Mouse (Mus musculus) spleen, adult 2 months (tissue): Measurements from ENCODE around the gene Psma3.

ENCODE experiments used
- CTCF ChIP-seq: fragments of 200-500 bp; IDR thresholded peaks from 2 replicates; pipeline ENCODE4 v1.5.1; 2011; ENCODE audit warnings: mild to moderate bottlenecking, inconsistent platforms; ENCODE audit not compliant: insufficient read depth, insufficient read length, insufficient replicate concordance; ENCODE audit errors: extremely low read depth
- POLR2A ChIP-seq: fragments of 200-500 bp; IDR thresholded peaks from 2 replicates; pipeline ENCODE4 v1.6.1; 2011; ENCODE audit warnings: low read depth, low read length, inconsistent platforms

DNA sequence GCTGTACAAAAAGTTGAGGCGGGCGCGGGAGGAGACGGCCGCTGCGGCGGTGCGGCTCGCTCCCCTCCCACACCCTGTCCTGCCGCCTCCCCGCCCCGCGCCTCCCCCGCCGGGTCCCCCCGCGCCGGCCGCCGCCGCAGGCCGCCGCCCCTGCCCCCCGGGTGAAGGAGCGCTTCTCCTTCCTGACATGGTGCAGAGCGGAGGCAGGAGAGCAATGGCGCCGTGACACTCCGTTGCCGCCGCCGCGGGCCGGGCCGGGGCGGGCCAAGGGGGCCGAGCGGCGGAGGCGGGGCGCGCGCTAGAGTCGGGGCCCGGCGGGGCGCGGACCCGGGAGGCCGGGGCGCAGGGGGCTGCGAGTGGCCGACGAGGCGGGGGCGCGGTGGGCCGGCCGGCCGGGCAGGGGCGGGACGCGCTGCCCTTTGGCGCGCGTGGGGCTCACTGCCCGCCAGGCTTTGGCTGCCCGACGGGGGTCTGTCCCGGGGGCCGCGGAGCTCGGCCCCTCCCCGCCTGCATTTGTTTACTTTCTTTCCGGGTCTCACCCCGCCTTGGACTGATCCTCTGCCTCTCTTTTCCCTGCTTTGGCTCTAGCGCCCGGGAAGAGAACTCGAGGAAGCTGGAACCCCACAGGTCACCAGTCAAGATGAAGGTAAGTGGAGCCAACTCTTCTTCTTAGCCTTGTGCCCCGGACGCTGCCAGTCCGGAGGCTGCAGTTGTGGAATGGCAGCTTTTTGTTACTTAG is 42.3 kb downstream of the Psma3 start:
- no peak for TF ChIP-seq POLR2A
- TF ChIP-seq CTCF, result no peak
